Mouse (Mus musculus): ENCODE data around the gene Ncoa4. TPM values are rescaled to one million over a fixed set of nuclear protein-coding genes. Genes with fewer than 3 reads are reported as not detected.

Gene Ncoa4
- polyA plus RNA-seq, 1 experiment from 2014 or later: 106 TPM

DNA sequence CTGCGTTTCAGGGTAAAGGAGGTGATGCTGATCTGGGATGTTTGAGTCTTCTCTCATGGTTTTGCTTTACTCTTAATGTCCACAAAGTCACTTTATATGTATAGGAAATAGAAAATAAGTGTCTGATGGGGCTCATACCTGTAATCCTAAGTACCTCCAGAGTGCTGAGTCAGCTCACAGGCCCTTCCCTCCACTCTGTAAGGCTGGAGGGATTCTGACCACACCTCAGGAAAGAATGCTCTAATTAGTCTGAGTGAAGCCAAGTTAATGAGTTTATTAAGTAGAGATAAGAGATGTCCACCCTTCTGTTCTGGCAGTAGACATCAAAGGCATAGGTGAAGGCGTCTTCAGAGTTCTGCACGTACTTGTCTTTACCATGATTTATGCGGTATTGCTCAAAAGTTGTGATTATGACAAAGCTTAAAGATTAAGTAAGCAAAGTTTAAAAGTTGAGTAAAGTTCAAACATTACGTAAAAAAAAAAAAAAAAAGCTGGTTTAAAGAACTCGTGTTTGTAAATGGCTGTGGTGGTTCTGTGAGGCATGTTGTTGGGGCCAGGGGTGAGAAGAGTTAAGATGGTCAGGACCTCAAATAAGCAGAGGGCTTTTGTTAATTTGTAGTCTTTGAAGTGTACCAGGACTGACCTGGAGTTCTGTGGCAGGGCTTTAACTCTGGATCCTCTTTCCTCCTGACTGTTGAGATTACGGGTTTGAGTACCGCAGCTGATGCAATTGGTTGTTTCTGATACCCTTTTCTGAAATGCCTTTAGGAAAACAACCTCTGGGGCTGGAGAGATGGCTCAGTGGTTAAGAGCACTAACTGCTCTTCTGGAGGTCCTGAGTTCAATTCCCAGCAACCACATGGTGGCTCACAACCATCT lies 4.7 kb downstream of the Ncoa4 start:
- Histone ChIP-seq H3K4me3 (ENCODE audit: low read length) (no peak overlapping the region; the same call in 1 of the 2 replicates), H3K27ac (ENCODE audit: low read depth, low read length) (no peak overlapping the region), H3K9me3 (ENCODE audit: control insufficient read depth, low read length) (no peaks in the 10 kb centered on the region), H3K27me3 (ENCODE audit: control insufficient read depth, insufficient read depth, low read length) (no peaks in the 10 kb centered on the region), H3K9ac (ENCODE audit: low read depth, low read length) (no peak overlapping the region), H3K4me1 (ENCODE audit: control insufficient read depth, insufficient read depth, low read length) (peaks cover 20% of the 10 kb centered on the region), H3K4me2 (replicated peaks; ENCODE audit: low read depth, low read length) (no peak overlapping the region), H3K36me3 (ENCODE audit: control insufficient read depth, insufficient read depth, low read length) (no peaks in the 10 kb centered on the region)
- WGBS: 77% methylated on average over 8 of the region's 8 CpGs
- no peak for ATAC-seq (ENCODE audit: low FRiP score, low TSS enrichment)

DNA sequence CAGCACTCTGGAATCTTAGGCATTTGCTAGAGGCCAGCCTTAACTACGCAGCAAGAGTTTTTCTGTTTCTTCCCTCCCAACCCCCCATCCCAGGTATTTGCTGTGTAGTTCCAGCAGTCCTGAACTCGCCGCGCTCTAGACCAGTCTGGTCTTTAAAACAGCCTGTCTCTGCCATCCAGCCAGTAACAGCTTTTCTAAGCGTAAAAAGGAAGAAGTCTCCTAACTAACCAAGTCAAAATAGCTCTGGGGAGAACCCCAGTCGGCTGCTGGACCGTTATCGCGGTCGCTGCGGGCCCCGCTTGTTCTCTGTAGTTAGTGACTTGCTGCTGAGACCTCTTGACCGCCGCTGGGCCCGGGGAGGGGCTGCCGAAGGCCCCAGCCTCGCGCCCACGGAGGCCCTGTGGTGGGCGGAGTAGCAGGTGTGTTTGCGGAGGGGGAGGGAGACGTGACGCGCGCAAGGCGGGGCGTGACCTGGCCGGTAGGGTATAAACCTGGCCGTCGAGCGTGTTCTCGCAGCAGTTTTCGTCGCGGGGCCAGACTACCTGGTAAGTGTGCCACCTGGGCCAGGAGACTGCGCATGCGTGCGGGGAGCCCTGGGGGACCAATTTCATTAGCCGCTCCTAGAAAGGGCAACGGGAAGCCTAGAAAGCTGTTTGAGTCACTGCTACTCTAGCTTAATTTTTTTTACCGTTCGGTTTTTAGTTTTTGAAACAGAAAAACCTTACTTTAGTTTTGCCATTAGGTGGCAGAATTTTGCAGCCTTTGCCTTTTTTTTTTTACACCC lies 5.8 kb downstream of the Ncoa4 start:
- H3K9me3 ChIP-seq (ENCODE audit: control insufficient read depth, low read length): no peaks in the 10 kb centered on the region
- H3K4me3 ChIP-seq (ENCODE audit: low read length): peak overlapping the region; percentile 56
- H3K4me2 ChIP-seq (replicated peaks; ENCODE audit: low read depth, low read length): peak overlapping the region; percentile 87
- H3K27me3 ChIP-seq (ENCODE audit: control insufficient read depth, insufficient read depth, low read length): no peaks in the 10 kb centered on the region
- peak overlapping the region; percentile 64; the same call in 1 of the 2 replicates for H3K9ac ChIP-seq (ENCODE audit: low read depth, low read length)
- H3K27ac ChIP-seq (ENCODE audit: low read depth, low read length): peak overlapping the region; percentile 83
- peaks cover 20% of the 10 kb centered on the region for H3K4me1 ChIP-seq (ENCODE audit: control insufficient read depth, insufficient read depth, low read length)
- no peaks in the 10 kb centered on the region for H3K36me3 ChIP-seq (ENCODE audit: control insufficient read depth, insufficient read depth, low read length)
- ATAC-seq (ENCODE audit: low FRiP score, low TSS enrichment): peak; percentile 90
- WGBS: under 1% methylated on average over 42 of the region's 42 CpGs

DNA sequence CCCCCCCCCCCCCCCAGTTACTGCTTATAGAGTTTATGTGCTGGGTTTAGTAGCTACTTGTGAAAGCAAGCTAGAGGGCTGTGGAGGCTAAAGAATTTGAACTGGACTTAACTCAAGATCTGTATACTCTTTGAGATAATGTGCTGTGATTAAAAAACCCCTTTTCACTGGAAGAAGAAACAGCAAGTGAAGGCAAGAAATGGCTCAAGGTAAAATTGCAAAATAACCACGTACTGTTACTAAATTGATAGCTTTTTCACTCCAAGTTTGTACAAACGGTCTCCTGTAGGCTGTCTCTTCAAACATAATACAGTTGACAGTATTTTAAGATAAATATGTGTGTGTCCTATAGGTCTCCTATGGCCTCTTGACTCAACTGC lies 6.4 kb downstream of the Ncoa4 start:
- peaks cover 14% of the 10 kb centered on the region for H3K4me1 ChIP-seq (ENCODE audit: control insufficient read depth, insufficient read depth, low read length)
- no peaks in the 10 kb centered on the region for H3K9me3 ChIP-seq (ENCODE audit: control insufficient read depth, low read length)
- no peaks in the 10 kb centered on the region for H3K36me3 ChIP-seq (ENCODE audit: control insufficient read depth, insufficient read depth, low read length)
- WGBS: 66% methylated on average over 2 of the region's 2 CpGs
- H3K4me3 ChIP-seq (ENCODE audit: low read length): peak overlapping the region; percentile 56
- H3K27ac ChIP-seq (ENCODE audit: low read depth, low read length): no peak overlapping the region; the same call in 1 of the 2 replicates
- H3K4me2 ChIP-seq (replicated peaks; ENCODE audit: low read depth, low read length): peak overlapping the region; percentile 87; the same call in 1 of the 2 replicates
- no peaks in the 10 kb centered on the region for H3K27me3 ChIP-seq (ENCODE audit: control insufficient read depth, insufficient read depth, low read length)
- ATAC-seq (ENCODE audit: low FRiP score, low TSS enrichment): no peak
- H3K9ac ChIP-seq (ENCODE audit: low read depth, low read length): 0 out of 2 replicates have a peak overlapping the region, but pooled peaks have one; percentile 64

DNA sequence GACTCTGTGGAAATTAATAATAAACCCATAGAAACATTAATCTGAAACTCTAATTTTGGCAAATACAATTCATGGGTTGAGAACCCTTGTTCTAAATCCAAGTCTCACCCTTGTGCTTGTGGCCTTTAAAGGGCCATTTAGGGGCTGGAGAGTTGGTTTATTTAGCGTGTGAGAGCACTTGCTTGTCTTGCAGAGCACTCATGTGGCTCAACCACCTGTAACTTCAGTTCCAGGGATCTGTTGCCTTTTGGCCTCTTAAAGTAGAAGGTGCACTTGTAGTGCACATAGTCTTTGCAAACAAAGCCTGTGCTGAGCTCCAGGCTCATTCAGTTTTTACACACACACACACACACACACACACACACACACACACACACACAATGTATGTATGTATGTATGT lies 7.2 kb downstream of the Ncoa4 start:
- no peak for ATAC-seq (ENCODE audit: low FRiP score, low TSS enrichment)
- H3K9me3 ChIP-seq (ENCODE audit: control insufficient read depth, low read length): no peaks in the 10 kb centered on the region
- WGBS: 76% methylated on average over 1 of the region's 1 CpGs
- H3K27me3 ChIP-seq (ENCODE audit: control insufficient read depth, insufficient read depth, low read length): no peaks in the 10 kb centered on the region
- no peak overlapping the region for H3K27ac ChIP-seq (ENCODE audit: low read depth, low read length)
- no peak overlapping the region for H3K4me2 ChIP-seq (replicated peaks; ENCODE audit: low read depth, low read length)
- H3K4me3 ChIP-seq (ENCODE audit: low read length): no peak overlapping the region
- 0 out of 2 replicates have a peak, but pooled peaks cover 8% of the 10 kb centered on the region for H3K4me1 ChIP-seq (ENCODE audit: control insufficient read depth, insufficient read depth, low read length)
- no peaks in the 10 kb centered on the region for H3K36me3 ChIP-seq (ENCODE audit: control insufficient read depth, insufficient read depth, low read length)
- H3K9ac ChIP-seq (ENCODE audit: low read depth, low read length): no peak overlapping the region

DNA sequence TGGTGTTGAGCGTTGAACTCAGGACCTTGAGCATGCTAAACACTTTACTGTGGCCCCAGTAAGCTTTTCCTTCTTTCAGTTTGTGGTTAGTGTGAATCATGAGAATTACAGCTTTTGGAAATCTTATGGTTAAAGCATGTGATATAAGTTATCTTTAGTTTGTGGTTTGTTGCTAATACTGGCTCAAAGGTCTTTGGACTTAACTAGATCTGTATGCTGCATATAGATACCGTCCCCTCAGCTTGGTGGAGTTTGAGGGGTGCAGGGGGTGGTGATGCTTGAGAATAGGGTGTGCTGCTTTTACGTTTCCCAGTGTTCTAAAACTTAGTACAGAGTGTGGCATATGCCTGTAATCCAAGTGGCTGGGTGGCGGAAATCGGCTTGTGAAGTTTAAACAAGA lies 7.7 kb downstream of the Ncoa4 start:
- Histone ChIP-seq H3K27ac (ENCODE audit: low read depth, low read length) (no peak overlapping the region), H3K4me2 (replicated peaks; ENCODE audit: low read depth, low read length) (no peak overlapping the region), H3K27me3 (ENCODE audit: control insufficient read depth, insufficient read depth, low read length) (no peaks in the 10 kb centered on the region), H3K9ac (ENCODE audit: low read depth, low read length) (no peak overlapping the region), H3K36me3 (ENCODE audit: control insufficient read depth, insufficient read depth, low read length) (no peaks in the 10 kb centered on the region), H3K4me1 (ENCODE audit: control insufficient read depth, insufficient read depth, low read length) (0 out of 2 replicates have a peak, but pooled peaks cover 8% of the 10 kb centered on the region), H3K4me3 (ENCODE audit: low read length) (no peak overlapping the region), H3K9me3 (ENCODE audit: control insufficient read depth, low read length) (no peaks in the 10 kb centered on the region)
- no peak for ATAC-seq (ENCODE audit: low FRiP score, low TSS enrichment)
- WGBS: 88% methylated on average over 5 of the region's 5 CpGs

DNA sequence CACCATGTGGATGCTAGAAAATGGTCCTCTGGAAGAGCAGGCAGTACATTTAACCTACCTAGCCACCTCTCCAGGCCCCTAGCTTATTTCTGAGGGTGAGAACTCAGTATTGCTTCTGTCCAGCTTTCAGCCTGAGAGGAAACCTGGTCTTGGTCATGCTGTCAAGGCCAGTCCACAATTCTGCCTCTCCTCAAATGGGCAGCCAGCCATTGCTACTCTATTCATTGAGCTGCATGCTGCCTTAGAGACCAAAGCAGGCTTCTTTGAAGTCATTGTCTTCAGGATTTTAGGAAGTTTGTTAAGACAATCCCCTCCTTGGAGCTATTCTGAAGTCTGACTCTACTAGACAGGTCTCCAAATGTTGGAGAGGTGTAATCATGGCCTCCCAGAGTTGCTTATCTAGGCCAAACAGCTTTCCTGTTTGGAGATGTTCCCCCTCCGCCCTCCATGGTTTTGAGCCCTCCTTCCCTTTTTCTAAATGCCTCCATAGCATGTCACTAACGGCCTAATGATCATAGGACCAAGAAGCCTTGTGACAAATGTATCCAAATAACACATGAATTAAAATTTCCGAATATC lies 9.1 kb downstream of the Ncoa4 start:
- 0 out of 2 replicates have a peak overlapping the region, but pooled peaks have one; percentile 1 for H3K27ac ChIP-seq (ENCODE audit: low read depth, low read length)
- no peaks in the 10 kb centered on the region for H3K27me3 ChIP-seq (ENCODE audit: control insufficient read depth, insufficient read depth, low read length)
- 0 out of 2 replicates have a peak, but pooled peaks cover 8% of the 10 kb centered on the region for H3K4me1 ChIP-seq (ENCODE audit: control insufficient read depth, insufficient read depth, low read length)
- WGBS: 83% methylated on average over 3 of the region's 3 CpGs
- H3K4me2 ChIP-seq (replicated peaks; ENCODE audit: low read depth, low read length): no peak overlapping the region
- H3K9me3 ChIP-seq (ENCODE audit: control insufficient read depth, low read length): no peaks in the 10 kb centered on the region
- no peak for ATAC-seq (ENCODE audit: low FRiP score, low TSS enrichment)
- H3K9ac ChIP-seq (ENCODE audit: low read depth, low read length): no peak overlapping the region
- H3K36me3 ChIP-seq (ENCODE audit: control insufficient read depth, insufficient read depth, low read length): peaks cover 13% of the 10 kb centered on the region
- no peak overlapping the region for H3K4me3 ChIP-seq (ENCODE audit: low read length)

DNA sequence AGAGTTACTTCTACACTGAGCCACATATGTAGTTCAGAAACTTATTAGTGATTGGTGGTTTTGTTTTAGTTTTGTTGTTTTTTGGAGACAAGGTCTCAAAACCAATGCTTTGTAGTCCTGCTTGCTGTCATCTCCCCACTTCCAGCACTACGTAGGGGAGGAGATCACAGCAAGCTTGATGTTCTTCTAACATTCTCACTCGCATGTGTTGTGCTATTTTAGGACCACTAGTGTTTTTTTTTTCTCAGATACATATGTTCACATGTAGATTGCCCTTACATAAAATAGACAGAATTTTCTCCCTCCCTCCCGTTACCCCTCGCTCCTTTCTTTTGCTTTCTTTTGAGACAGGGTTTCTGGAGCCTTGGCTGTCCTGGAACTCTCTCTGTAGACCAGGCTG lies 10.5 kb downstream of the Ncoa4 start:
- Histone ChIP-seq H3K4me2 (replicated peaks; ENCODE audit: low read depth, low read length) (no peak overlapping the region), H3K4me3 (ENCODE audit: low read length) (no peak overlapping the region), H3K36me3 (ENCODE audit: control insufficient read depth, insufficient read depth, low read length) (peaks cover 25% of the 10 kb centered on the region), H3K4me1 (ENCODE audit: control insufficient read depth, insufficient read depth, low read length) (0 out of 2 replicates have a peak, but pooled peaks cover 4% of the 10 kb centered on the region), H3K27me3 (ENCODE audit: control insufficient read depth, insufficient read depth, low read length) (no peaks in the 10 kb centered on the region), H3K9ac (ENCODE audit: low read depth, low read length) (no peak overlapping the region), H3K27ac (ENCODE audit: low read depth, low read length) (no peak overlapping the region), H3K9me3 (ENCODE audit: control insufficient read depth, low read length) (no peaks in the 10 kb centered on the region)
- WGBS: 82% methylated on average over 4 of the region's 4 CpGs
- ATAC-seq (ENCODE audit: low FRiP score, low TSS enrichment): no peak

DNA sequence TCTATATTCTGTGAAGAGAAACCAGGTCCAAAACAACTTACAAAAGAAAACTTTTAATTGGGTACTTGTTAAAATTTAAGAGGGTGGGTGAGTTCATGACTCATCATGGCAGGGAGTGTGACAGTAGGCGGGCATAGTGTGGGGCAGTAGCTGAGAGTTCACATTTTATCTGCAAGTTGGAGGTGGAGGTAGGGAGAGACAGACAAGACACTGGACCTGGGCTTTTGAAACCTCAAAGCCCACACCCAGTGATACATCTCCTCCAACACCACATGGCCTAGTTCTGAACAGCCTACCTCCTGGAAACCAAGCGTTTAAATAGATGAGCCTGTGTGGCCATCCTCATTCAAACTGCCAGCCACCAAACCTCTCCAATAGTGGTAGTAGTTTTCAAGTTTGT lies 15.6 kb downstream of the Ncoa4 start:
- Histone ChIP-seq H3K9ac (ENCODE audit: low read depth, low read length) (no peak overlapping the region), H3K27me3 (ENCODE audit: control insufficient read depth, insufficient read depth, low read length) (no peaks in the 10 kb centered on the region), H3K4me3 (ENCODE audit: low read length) (no peak overlapping the region), H3K9me3 (ENCODE audit: control insufficient read depth, low read length) (no peaks in the 10 kb centered on the region), H3K27ac (ENCODE audit: low read depth, low read length) (no peak overlapping the region), H3K4me1 (ENCODE audit: control insufficient read depth, insufficient read depth, low read length) (no peaks in the 10 kb centered on the region), H3K36me3 (ENCODE audit: control insufficient read depth, insufficient read depth, low read length) (peaks cover 42% of the 10 kb centered on the region), H3K4me2 (replicated peaks; ENCODE audit: low read depth, low read length) (no peak overlapping the region)
- 91% methylated on average over 2 of the region's 2 CpGs for WGBS
- ATAC-seq (ENCODE audit: low FRiP score, low TSS enrichment): no peak

Measured in kidney, embryonic 14.5 days (tissue).